Mouse (Mus musculus) intestine, embryonic 14.5 days (tissue): ENCODE data around the gene Ppcdc. TPM values are rescaled to one million over a fixed set of nuclear protein-coding genes. Genes with fewer than 3 reads are reported as not detected.

ENCODE experiments used
- ATAC-seq: fragments of 200-750 bp; cut with Nextera tagmentation; replicated peaks from 2 replicates; pipeline ENCODE4 v1.8.0; 2017; ENCODE audit warnings: low read depth, moderate number of reproducible peaks, moderate TSS enrichment, moderate library complexity; ENCODE audit not compliant: low FRiP score, low TSS enrichment
- DNase-seq: peaks from one replicate; pipeline ENCODE4 v3.0.0-alpha.2; 2018; ENCODE audit warnings: low spot score
- H3K27ac ChIP-seq: fragments of 300-500 bp; sonication (generic); 2 replicates; pipeline ENCODE4 v1.5.1; 2014; ENCODE audit warnings: low read depth, mild to moderate bottlenecking, control low read depth
- H3K27me3 ChIP-seq: fragments of 300-500 bp; sonication (generic); replicated peaks from 2 replicates; pipeline ENCODE4 v1.6.1; 2014; ENCODE audit warnings: low read length, control low read depth; ENCODE audit not compliant: control insufficient read depth, insufficient read depth
- H3K36me3 ChIP-seq: fragments of 300-500 bp; sonication (generic); 2 replicates; pipeline ENCODE4 v1.6.1; 2014; ENCODE audit warnings: low read length, control low read depth; ENCODE audit not compliant: control insufficient read depth, insufficient read depth
- H3K4me1 ChIP-seq: fragments of 300-500 bp; sonication (generic); replicated peaks from 2 replicates; pipeline ENCODE4 v1.6.1; 2014; ENCODE audit warnings: low read length, control low read depth, mixed read lengths; ENCODE audit not compliant: control insufficient read depth, insufficient read depth
- H3K4me2 ChIP-seq: fragments of 300-500 bp; sonication (generic); 2 replicates; pipeline ENCODE4 v1.6.1; 2014; ENCODE audit warnings: low read length
- H3K4me3 ChIP-seq: fragments of 300-500 bp; sonication (generic); 2 replicates; pipeline ENCODE4 v1.5.1; 2014; ENCODE audit warnings: low read depth, low read length, control low read depth, mixed read lengths
- H3K9ac ChIP-seq: fragments of 300-500 bp; sonication (generic); 2 replicates; pipeline ENCODE4 v1.6.1; 2014; ENCODE audit warnings: mild to moderate bottlenecking, low read length
- H3K9me3 ChIP-seq: fragments of 300-500 bp; sonication (generic); 2 replicates; pipeline ENCODE4 v1.6.1; 2016; ENCODE audit warnings: low read length, control low read depth; ENCODE audit not compliant: control insufficient read depth
- WGBS: fragments of 180-500 bp; shearing (Covaris S2); extraction: QIAGEN DNeasy Blood & Tissue Kit; methylation state at CpG from one replicate; pipeline ENCODE4 v1.1.7; 2014; 5-methylcytosine and 5-hydroxymethylcytosine counted together
- polyA plus RNA-seq: library from polyadenylated mRNA; unstranded; fragments of >200 nt; fragmentation: Nextera tagmentation; extraction: Ambion mirVana; gene quantifications from 2 replicates; pipeline ENCODE4 v1.2.1, GENCODE M21; 2014

Ppcdc gene
- polyA plus RNA-seq, 1 experiment from 2014 or later, result 27.5 TPM

GRCm38 (mm10) chr9:57354377-57355183, 85.3 kb downstream of the Ppcdc start:
- Histone ChIP-seq H3K4me3 (no peak overlapping the region), H3K4me1 (no peaks in the 10 kb centered on the region), H3K27me3 (no peaks in the 10 kb centered on the region), H3K36me3 (no peaks in the 10 kb centered on the region), H3K4me2 (no peak overlapping the region), H3K27ac (no peak overlapping the region), H3K9ac (no peak overlapping the region), H3K9me3 (no peaks in the 10 kb centered on the region)
- ATAC-seq (no peak), DNase-seq (no peak)
- 61% methylated on average over 2 of the region's 2 CpGs for WGBS

GRCm38 (mm10) chr9:57351277-57351676, 88.6 kb downstream of the Ppcdc start:
- Histone ChIP-seq H3K9ac (no peak overlapping the region), H3K9me3 (no peaks in the 10 kb centered on the region), H3K36me3 (no peaks in the 10 kb centered on the region), H3K27me3 (no peaks in the 10 kb centered on the region), H3K4me2 (no peak overlapping the region), H3K27ac (no peak overlapping the region), H3K4me3 (no peak overlapping the region), H3K4me1 (no peaks in the 10 kb centered on the region)
- ATAC-seq (no peak), DNase-seq (no peak)
- WGBS, result 72% methylated on average over 2 of the region's 2 CpGs

GRCm38 (mm10) chr9:57345902-57346301, 94.0 kb downstream of the Ppcdc start:
- no peak overlapping the region for H3K9ac ChIP-seq
- H3K36me3 ChIP-seq, result no peaks in the 10 kb centered on the region
- no peak for ATAC-seq
- no peak overlapping the region for H3K4me3 ChIP-seq
- no peak overlapping the region for H3K27ac ChIP-seq
- H3K27me3 ChIP-seq, result no peaks in the 10 kb centered on the region
- WGBS, result 58% methylated on average over 1 of the region's 1 CpGs
- H3K9me3 ChIP-seq, result no peaks in the 10 kb centered on the region
- DNase-seq, result no peak
- peaks cover 10% of the 10 kb centered on the region for H3K4me1 ChIP-seq
- no peak overlapping the region for H3K4me2 ChIP-seq

GRCm38 (mm10) chr9:57343752-57344151, 96.2 kb downstream of the Ppcdc start:
- H3K9ac ChIP-seq, result no peak overlapping the region
- H3K9me3 ChIP-seq, result no peaks in the 10 kb centered on the region
- 55% methylated on average over 3 of the region's 3 CpGs for WGBS
- peaks cover 10% of the 10 kb centered on the region for H3K4me1 ChIP-seq
- DNase-seq (no peak), ATAC-seq (no peak)
- no peak overlapping the region for H3K27ac ChIP-seq
- no peak overlapping the region for H3K4me2 ChIP-seq
- no peaks in the 10 kb centered on the region for H3K27me3 ChIP-seq
- H3K36me3 ChIP-seq, result no peaks in the 10 kb centered on the region
- no peak overlapping the region for H3K4me3 ChIP-seq

GRCm38 (mm10) chr9:57342906-57343474, 96.9 kb downstream of the Ppcdc start:
- no peak for DNase-seq
- 36% methylated on average over 6 of the region's 6 CpGs for WGBS

GRCm38 (mm10) chr9:57342186-57342585, 97.7 kb downstream of the Ppcdc start:
- WGBS, result 59% methylated on average over 3 of the region's 3 CpGs
- Histone ChIP-seq H3K4me2 (no peak overlapping the region), H3K4me1 (peaks cover 10% of the 10 kb centered on the region), H3K27me3 (no peaks in the 10 kb centered on the region), H3K4me3 (no peak overlapping the region), H3K27ac (no peak overlapping the region), H3K36me3 (no peaks in the 10 kb centered on the region), H3K9me3 (no peaks in the 10 kb centered on the region), H3K9ac (no peak overlapping the region)
- no peak for DNase-seq
- 0 out of 2 replicates have a peak, but pooled peaks have one; percentile 12 for ATAC-seq

More at GRCm38 (mm10) chr9:57342906-57343474, 96.9 kb downstream of the Ppcdc start:
- no peaks in the 10 kb centered on the region for H3K9me3 ChIP-seq
- H3K36me3 ChIP-seq, result no peaks in the 10 kb centered on the region
- no peak overlapping the region for H3K27ac ChIP-seq
- no peaks in the 10 kb centered on the region for H3K27me3 ChIP-seq
- no peak overlapping the region for H3K9ac ChIP-seq
- no peak overlapping the region for H3K4me3 ChIP-seq
- H3K4me2 ChIP-seq, result no peak overlapping the region
- ATAC-seq, result no peak
- H3K4me1 ChIP-seq, result peaks cover 10% of the 10 kb centered on the region

GRCm38 (mm10) chr9:57340361-57340760, 99.6 kb downstream of the Ppcdc start:
- Histone ChIP-seq H3K27ac (no peak overlapping the region), H3K4me3 (no peak overlapping the region), H3K9me3 (no peaks in the 10 kb centered on the region; the same call in 1 of the 2 replicates), H3K4me1 (peaks cover 10% of the 10 kb centered on the region), H3K27me3 (no peaks in the 10 kb centered on the region), H3K36me3 (no peaks in the 10 kb centered on the region), H3K4me2 (no peak overlapping the region), H3K9ac (no peak overlapping the region)
- WGBS, result 97% methylated on average over 5 of the region's 5 CpGs
- ATAC-seq, result no peak
- no peak for DNase-seq

GRCm38 (mm10) chr9:57339577-57340210, 100.2 kb downstream of the Ppcdc start:
- Histone ChIP-seq H3K27me3 (no peaks in the 10 kb centered on the region), H3K9ac (no peak overlapping the region), H3K9me3 (no peaks in the 10 kb centered on the region; the same call in 1 of the 2 replicates), H3K4me2 (no peak overlapping the region), H3K4me3 (no peak overlapping the region), H3K4me1 (peaks cover 10% of the 10 kb centered on the region), H3K27ac (no peak overlapping the region), H3K36me3 (no peaks in the 10 kb centered on the region)
- DNase-seq, result no peak
- 73% methylated on average over 5 of the region's 5 CpGs for WGBS
- ATAC-seq, result no peak
